Mouse (Mus musculus): ENCODE measurements around the gene Smco3. TPM values are rescaled to one million over a fixed set of nuclear protein-coding genes. Genes with fewer than 3 reads are reported as not detected.

Smco3 gene
- total and polyA plus RNA-seq, 3 experiments, result 0.90 to 12.9 (median 5.5) TPM

GRCm38 (mm10) chr6:136803093-136803738 is 32.0 kb downstream of the Smco3 start (continued):
- TF ChIP-seq USF2 (conservative IDR thresholded peaks at IDR 0.05; ENCODE audit: low read depth, low read length), result no peak
- no peak for TF ChIP-seq RCOR1 (conservative IDR thresholded peaks at IDR 0.05; ENCODE audit: low read depth, low read length)
- no peak for TF ChIP-seq ZNF384 (IDR thresholded peaks at IDR 0.05; ENCODE audit: low read depth, low read length)
- TF ChIP-seq MAZ (IDR thresholded peaks at IDR 0.05; ENCODE audit: low read depth, low read length), result no peak
- no peak for TF ChIP-seq UBTF (IDR thresholded peaks at IDR 0.05; ENCODE audit: low read depth, low read length)
- no peak for TF ChIP-seq PAX5 (IDR thresholded peaks at IDR 0.05; ENCODE audit: low read length)
- TF ChIP-seq ZMIZ1 (IDR thresholded peaks at IDR 0.05; ENCODE audit: low read depth, low read length), result no peak
- no peak for TF ChIP-seq GABPA (IDR thresholded peaks at IDR 0.05; ENCODE audit: insufficient replicate concordance, low read depth, low read length)
- TF ChIP-seq POLR2A (IDR thresholded peaks at IDR 0.05; ENCODE audit: low read depth, low read length), result peak; percentile 16; the same call in 1 of the 2 replicates

GRCm38 (mm10) chr6:136801274-136801673 is 34.0 kb downstream of the Smco3 start:
- Histone ChIP-seq H3K4me1 (ENCODE audit: control insufficient read depth in 1 of 2, insufficient read depth in 2 of 2) (peaks cover 0 to 19% of the 10 kb centered on the region in 2 experiments; a peak in 2 of 4 replicates), H3K79me2 (replicated peaks; ENCODE audit: control insufficient read depth, extremely low read depth, insufficient read depth, poor library complexity, severe bottlenecking) (no peaks in the 10 kb centered on the region), H3K36me3 (replicated peaks in 1 of 2; ENCODE audit: control insufficient read depth in 1 of 2, insufficient read depth in 1 of 2, low read length in 1 of 2) (no peaks in the 10 kb centered on the region), H3K27ac (ENCODE audit: insufficient read depth, low read depth) (no peak overlapping the region), H3K4me2 (ENCODE audit: insufficient read depth, low read depth, poor library complexity, severe bottlenecking) (no peak overlapping the region), H3K9me3 (replicated peaks; ENCODE audit: low read length) (no peaks in the 10 kb centered on the region), H3K27me3 (replicated peaks) (no peaks in the 10 kb centered on the region), H3K9ac (ENCODE audit: insufficient read depth, low read depth) (no peak overlapping the region), H3K4me3 (replicated peaks in 1 of 3; ENCODE audit: low read depth in 2 of 3, low read length in 2 of 3, poor library complexity in 1 of 3) (no peak overlapping the region)
- in situ Hi-C loops (cut with MboI; ENCODE audit: low pct_ligation_motif_present, low pct_unique_long_range_greater_than_20kb, low sequenced_read_pairs) (no loop called here), dilution Hi-C loops (cut with MboI; ENCODE audit: extremely low pct_ligation_motif_present, extremely low pct_unique_long_range_greater_than_20kb, low sequenced_read_pairs) (no loop called here)
- TF ChIP-seq MEF2A (IDR thresholded peaks at IDR 0.05; ENCODE audit: borderline replicate concordance, low read depth, low read length), result no peak
- TF ChIP-seq EP300 (IDR thresholded peaks at IDR 0.05; ENCODE audit: low read length), result no peak
- no peak for TF ChIP-seq MXI1 (IDR thresholded peaks at IDR 0.05; ENCODE audit: low read depth, low read length)
- TF ChIP-seq MAZ (IDR thresholded peaks at IDR 0.05; ENCODE audit: low read depth, low read length), result no peak
- no peak for TF ChIP-seq HCFC1 (IDR thresholded peaks at IDR 0.05; ENCODE audit: low read depth, low read length)
- no peak for TF ChIP-seq CTCF (conservative IDR thresholded peaks at IDR 0.05 in 1 of 2, IDR thresholded peaks at IDR 0.05 in 1 of 2; ENCODE audit: low read depth in 2 of 2, low read length in 2 of 2)
- no peak for TF ChIP-seq SIN3A (IDR thresholded peaks at IDR 0.05; ENCODE audit: low read length)
- no peak for TF ChIP-seq KAT2A (IDR thresholded peaks at IDR 0.05; ENCODE audit: insufficient replicate concordance, low read length)
- TF ChIP-seq SMC3 (IDR thresholded peaks at IDR 0.05; ENCODE audit: low read depth, low read length), result no peak
- no peak for TF ChIP-seq NRF1 (IDR thresholded peaks at IDR 0.05; ENCODE audit: low read depth, low read length)
- TF ChIP-seq ZNF384 (IDR thresholded peaks at IDR 0.05; ENCODE audit: low read depth, low read length), result no peak
- no peak for TF ChIP-seq JUND (conservative IDR thresholded peaks at IDR 0.05; ENCODE audit: low read depth, low read length)
- no peak for DNase-seq (ENCODE audit: extremely low read depth)

Data from CH12.LX (cell line).